Mouse (Mus musculus): ENCODE data around the gene Fam243. TPM values are rescaled to one million over a fixed set of nuclear protein-coding genes. Genes with fewer than 3 reads are reported as not detected.
A peak's percentile ranks its signal among the peaks of the same experiment; 100 is the strongest.

The Fam243 gene
- total and polyA plus RNA-seq, 2 experiments from 2014 or later, result not detected

GRCm38 (mm10) chr16:92357023-92357422 lies 35.8 kb upstream of the Fam243 start:
- Histone ChIP-seq H3K27ac (no peak overlapping the region), H3K9ac (replicated peaks; ENCODE audit: low read length) (no peak overlapping the region), H3K9me3 (ENCODE audit: low read length) (no peaks in the 10 kb centered on the region), H3K4me3 (ENCODE audit: low read length) (no peak overlapping the region), H3K4me1 (ENCODE audit: insufficient read depth, low read length) (no peaks in the 10 kb centered on the region), H3K36me3 (ENCODE audit: insufficient read depth, low read length) (no peaks in the 10 kb centered on the region), H3K4me2 (ENCODE audit: low read depth, low read length) (no peak overlapping the region), H3K27me3 (ENCODE audit: insufficient read depth, low read length) (no peaks in the 10 kb centered on the region)
- DNase-seq (ENCODE audit: low spot score) (no peak), ATAC-seq (no peak)
- 56% methylated on average over 9 of the region's 9 CpGs for WGBS
- TF ChIP-seq CTCF (IDR thresholded peaks at IDR 0.05; ENCODE audit: low read depth), result 0 out of 2 replicates have a peak, but pooled peaks have one; percentile 5

GRCm38 (mm10) chr16:92355982-92356381 lies 34.7 kb upstream of the Fam243 start:
- Histone ChIP-seq H3K9ac (replicated peaks; ENCODE audit: low read length) (no peak overlapping the region), H3K4me3 (ENCODE audit: low read length) (no peak overlapping the region), H3K4me2 (ENCODE audit: low read depth, low read length) (no peak overlapping the region), H3K4me1 (ENCODE audit: insufficient read depth, low read length) (no peaks in the 10 kb centered on the region), H3K27me3 (ENCODE audit: insufficient read depth, low read length) (no peaks in the 10 kb centered on the region), H3K9me3 (ENCODE audit: low read length) (no peaks in the 10 kb centered on the region), H3K36me3 (ENCODE audit: insufficient read depth, low read length) (no peaks in the 10 kb centered on the region), H3K27ac (no peak overlapping the region)
- no peak for DNase-seq (ENCODE audit: low spot score)
- TF ChIP-seq CTCF (IDR thresholded peaks at IDR 0.05; ENCODE audit: low read depth), result no peak
- ATAC-seq, result no peak
- 77% methylated on average over 11 of the region's 11 CpGs for WGBS

- DNase-seq (ENCODE audit: low spot score) (no peak), ATAC-seq (no peak)
- Histone ChIP-seq H3K9me3 (ENCODE audit: low read length) (no peaks in the 10 kb centered on the region), H3K9ac (replicated peaks; ENCODE audit: low read length) (no peak overlapping the region), H3K36me3 (ENCODE audit: insufficient read depth, low read length) (no peaks in the 10 kb centered on the region), H3K4me1 (ENCODE audit: insufficient read depth, low read length) (no peaks in the 10 kb centered on the region), H3K27ac (no peak overlapping the region), H3K4me2 (ENCODE audit: low read depth, low read length) (no peak overlapping the region), H3K4me3 (ENCODE audit: low read length) (no peak overlapping the region), H3K27me3 (ENCODE audit: insufficient read depth, low read length) (no peaks in the 10 kb centered on the region)
- 82% methylated on average over 5 of the region's 5 CpGs for WGBS
- no peak for TF ChIP-seq CTCF (IDR thresholded peaks at IDR 0.05; ENCODE audit: low read depth)
These were observed 34.1 kb upstream of the Fam243 start for GRCm38 (mm10) chr16:92355366-92355765.

- no peaks in the 10 kb centered on the region for H3K9me3 ChIP-seq (ENCODE audit: low read length)
- no peaks in the 10 kb centered on the region for H3K36me3 ChIP-seq (ENCODE audit: insufficient read depth, low read length)
- no peak overlapping the region for H3K27ac ChIP-seq
- WGBS, result 73% methylated on average over 2 of the region's 2 CpGs
- no peak for ATAC-seq
- no peak for DNase-seq (ENCODE audit: low spot score)
- no peak overlapping the region for H3K4me2 ChIP-seq (ENCODE audit: low read depth, low read length)
- no peaks in the 10 kb centered on the region for H3K27me3 ChIP-seq (ENCODE audit: insufficient read depth, low read length)
- TF ChIP-seq CTCF (IDR thresholded peaks at IDR 0.05; ENCODE audit: low read depth), result no peak
- no peaks in the 10 kb centered on the region; the same call in 1 of the 2 replicates for H3K4me1 ChIP-seq (ENCODE audit: insufficient read depth, low read length)
- no peak overlapping the region for H3K9ac ChIP-seq (replicated peaks; ENCODE audit: low read length)
- H3K4me3 ChIP-seq (ENCODE audit: low read length), result no peak overlapping the region
These were observed 32.7 kb upstream of the Fam243 start for GRCm38 (mm10) chr16:92353897-92354296.

GRCm38 (mm10) chr16:92353295-92353694 lies 32.1 kb upstream of the Fam243 start:
- Histone ChIP-seq H3K9me3 (ENCODE audit: low read length) (no peaks in the 10 kb centered on the region), H3K27me3 (ENCODE audit: insufficient read depth, low read length) (no peaks in the 10 kb centered on the region), H3K9ac (replicated peaks; ENCODE audit: low read length) (no peak overlapping the region), H3K4me3 (ENCODE audit: low read length) (no peak overlapping the region), H3K4me2 (ENCODE audit: low read depth, low read length) (no peak overlapping the region), H3K36me3 (ENCODE audit: insufficient read depth, low read length) (no peaks in the 10 kb centered on the region), H3K27ac (no peak overlapping the region), H3K4me1 (ENCODE audit: insufficient read depth, low read length) (no peaks in the 10 kb centered on the region; the same call in 1 of the 2 replicates)
- DNase-seq (ENCODE audit: low spot score), result no peak
- no peak for TF ChIP-seq CTCF (IDR thresholded peaks at IDR 0.05; ENCODE audit: low read depth)
- 85% methylated on average over 12 of the region's 12 CpGs for WGBS
- no peak for ATAC-seq

- H3K9ac ChIP-seq (replicated peaks; ENCODE audit: low read length), result no peak overlapping the region
- H3K27me3 ChIP-seq (ENCODE audit: insufficient read depth, low read length), result no peaks in the 10 kb centered on the region
- H3K27ac ChIP-seq, result no peak overlapping the region
- no peaks in the 10 kb centered on the region; the same call in 1 of the 2 replicates for H3K4me1 ChIP-seq (ENCODE audit: insufficient read depth, low read length)
- H3K4me3 ChIP-seq (ENCODE audit: low read length), result no peak overlapping the region
- no peaks in the 10 kb centered on the region for H3K9me3 ChIP-seq (ENCODE audit: low read length)
- H3K36me3 ChIP-seq (ENCODE audit: insufficient read depth, low read length), result no peaks in the 10 kb centered on the region
- 0 out of 2 replicates have a peak overlapping the region, but pooled peaks have one; percentile 8 for H3K4me2 ChIP-seq (ENCODE audit: low read depth, low read length)
- ATAC-seq (peak; percentile 94), DNase-seq (ENCODE audit: low spot score) (peak; percentile 77)
- TF ChIP-seq CTCF (IDR thresholded peaks at IDR 0.05; ENCODE audit: low read depth), result no peak
- WGBS, result 50% methylated on average over 12 of the region's 12 CpGs
These were observed 27.7 kb upstream of the Fam243 start for GRCm38 (mm10) chr16:92348941-92349340.

- H3K36me3 ChIP-seq (ENCODE audit: insufficient read depth, low read length), result no peaks in the 10 kb centered on the region
- H3K27me3 ChIP-seq (ENCODE audit: insufficient read depth, low read length), result no peaks in the 10 kb centered on the region
- no peak overlapping the region for H3K4me3 ChIP-seq (ENCODE audit: low read length)
- H3K4me1 ChIP-seq (ENCODE audit: insufficient read depth, low read length), result no peaks in the 10 kb centered on the region; the same call in 1 of the 2 replicates
- no peak overlapping the region for H3K4me2 ChIP-seq (ENCODE audit: low read depth, low read length)
- no peak for TF ChIP-seq CTCF (IDR thresholded peaks at IDR 0.05; ENCODE audit: low read depth)
- peak; percentile 72 for DNase-seq (ENCODE audit: low spot score)
- ATAC-seq, result peak; percentile 75
- no peak overlapping the region for H3K27ac ChIP-seq
- no peaks in the 10 kb centered on the region for H3K9me3 ChIP-seq (ENCODE audit: low read length)
- 35% methylated on average over 13 of the region's 13 CpGs for WGBS
- no peak overlapping the region for H3K9ac ChIP-seq (replicated peaks; ENCODE audit: low read length)
These were observed 25.2 kb upstream of the Fam243 start for GRCm38 (mm10) chr16:92346297-92346916.

Measured in hindbrain, postnatal 0 days (tissue).